Mouse (Mus musculus): Measurements from ENCODE around the gene Kdm4c. TPM values are rescaled to one million over a fixed set of nuclear protein-coding genes. Genes with fewer than 3 reads are reported as not detected.
"Not testable (repeated sequence)": the region's sequence is repeated elsewhere in the genome, so short reads cannot be mapped to it uniquely, and the experiment has no call there.

The Kdm4c gene
- polyA plus RNA-seq, 2 experiments from 2014 or later: 26.2 to 28.0 TPM

DNA sequence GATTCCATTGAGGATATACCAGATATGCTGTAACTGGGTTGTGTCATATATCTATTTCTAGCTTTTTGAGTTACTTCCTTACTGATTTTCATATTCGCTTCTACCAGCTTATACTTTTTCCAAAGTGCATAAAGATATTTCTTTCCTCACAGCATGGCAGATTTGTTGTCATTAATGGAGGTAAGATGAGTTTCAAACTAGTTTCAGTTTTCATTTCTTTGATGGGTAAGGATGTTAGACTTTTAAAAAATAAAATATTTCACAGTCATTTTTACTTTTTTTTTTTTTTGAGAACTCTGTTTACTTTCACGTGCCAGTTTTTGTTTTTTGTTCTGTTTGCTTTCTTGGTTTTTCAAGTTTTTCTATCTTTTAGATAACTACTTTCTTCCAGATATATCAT, 70.6 kb downstream of the Kdm4c start:
- ATAC-seq: peak; percentile 80

DNA sequence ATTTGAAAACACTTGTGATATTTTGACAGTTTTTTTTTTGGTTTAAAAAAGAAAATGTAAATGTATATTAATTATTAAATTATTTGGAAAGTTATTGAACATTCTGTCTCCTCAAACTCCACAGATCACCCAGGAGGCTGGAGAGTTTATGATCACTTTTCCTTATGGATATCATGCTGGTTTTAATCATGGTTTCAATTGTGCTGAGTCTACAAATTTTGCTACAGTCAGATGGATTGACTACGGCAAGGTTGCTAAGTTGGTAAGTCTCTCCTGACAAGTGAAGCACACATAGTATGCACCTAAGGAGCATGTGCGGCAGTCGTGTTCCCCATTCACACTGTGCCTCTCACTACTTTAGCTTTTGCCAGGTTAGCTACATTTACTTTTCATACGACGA, 73.1 kb downstream of the Kdm4c start:
- no peak for ATAC-seq

DNA sequence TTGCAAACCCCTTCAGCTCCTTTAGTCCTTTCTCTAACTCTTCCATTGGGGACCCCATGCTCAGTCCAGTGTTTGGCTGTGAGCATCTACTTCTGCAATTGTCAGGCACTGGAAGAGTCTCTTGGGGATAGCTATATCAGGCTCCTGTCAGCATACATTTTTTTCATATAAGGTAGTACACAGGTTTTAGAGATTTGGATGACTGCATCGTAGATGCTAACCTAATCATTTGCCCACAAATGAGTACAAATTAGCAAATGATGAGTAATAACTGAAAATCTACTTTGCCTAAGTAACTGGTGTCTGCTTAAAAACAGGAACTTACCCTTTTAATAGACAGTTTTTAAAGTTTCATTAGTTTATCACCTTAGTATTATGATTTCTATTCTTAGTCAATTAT, 77.0 kb downstream of the Kdm4c start:
- no peak for ATAC-seq

DNA sequence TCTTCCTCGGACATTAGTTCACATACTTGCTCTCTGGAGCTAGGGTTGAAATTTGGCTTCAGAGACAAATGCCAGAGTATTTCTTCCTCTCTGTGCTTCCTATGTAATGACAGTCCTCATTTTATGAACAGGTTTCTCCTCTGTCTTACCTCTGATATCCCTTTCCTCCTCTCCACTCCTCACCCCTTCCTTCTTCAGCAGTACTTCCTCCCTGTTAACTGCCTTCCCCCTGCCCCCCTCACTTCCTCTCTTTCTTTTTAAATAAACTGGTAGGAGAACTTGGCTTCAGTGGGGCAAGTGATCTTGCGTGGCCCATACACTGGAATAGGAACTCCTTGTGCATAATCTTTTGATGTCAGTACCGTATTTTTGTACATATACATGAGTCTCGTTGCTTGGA, 115.2 kb downstream of the Kdm4c start:
- ATAC-seq: no peak

DNA sequence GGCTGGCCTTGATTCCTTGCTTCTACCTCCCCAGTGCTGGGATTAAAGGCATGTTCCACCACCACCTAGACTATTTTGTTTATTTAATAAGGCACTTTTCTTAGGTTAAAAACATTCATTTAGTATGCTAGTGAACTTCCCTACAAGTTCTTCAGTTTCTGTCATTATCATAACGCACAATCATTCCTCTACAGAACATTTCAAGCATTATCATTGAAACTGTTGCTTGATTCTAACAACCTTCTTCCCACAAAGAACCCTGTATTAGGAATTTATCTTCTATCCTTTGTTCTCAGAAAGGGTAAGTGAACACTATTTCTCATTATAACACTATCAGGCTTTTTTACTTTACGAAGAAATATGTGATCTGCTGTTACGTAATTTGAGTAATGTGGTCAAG, 118.0 kb downstream of the Kdm4c start:
- no peak for ATAC-seq

DNA sequence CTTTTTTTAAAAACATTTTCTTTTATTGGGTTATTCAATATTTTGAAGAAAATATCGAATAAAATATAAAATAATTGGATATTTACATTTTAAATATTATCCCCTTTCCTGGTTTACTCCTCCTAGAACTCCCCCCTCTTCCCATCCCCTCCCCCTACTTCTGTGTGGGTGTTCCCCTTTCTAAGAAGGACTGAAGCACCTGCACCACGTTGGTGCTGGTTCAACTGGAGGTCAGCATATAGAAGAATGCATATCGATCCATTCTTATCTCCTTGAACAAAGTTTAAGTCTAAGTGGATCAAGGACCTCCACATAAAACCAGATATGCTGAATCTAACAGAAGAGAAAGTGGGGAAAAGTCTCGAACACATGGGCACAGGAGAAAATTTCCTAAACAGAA, 144.3 kb downstream of the Kdm4c start:
- ATAC-seq: no peak

DNA sequence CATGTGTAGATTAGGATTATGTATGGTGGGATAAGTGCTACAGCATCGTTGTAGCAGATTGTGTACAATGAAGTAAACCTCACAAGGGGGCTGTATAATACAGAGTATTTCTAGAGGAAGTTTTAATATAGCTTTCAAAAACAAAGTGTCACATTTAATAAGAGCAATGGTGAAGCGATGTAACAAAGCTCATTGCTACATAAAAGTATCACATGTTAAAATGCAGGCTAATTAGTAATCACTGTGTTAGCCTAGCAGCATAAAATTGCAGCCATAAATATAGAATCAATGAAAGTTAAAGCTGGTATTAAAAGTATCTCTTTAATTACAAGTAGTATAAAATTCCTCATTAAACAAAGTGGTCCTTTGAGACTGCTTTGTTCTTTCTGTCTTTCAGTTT, 150.9 kb downstream of the Kdm4c start:
- ATAC-seq: no peak

DNA sequence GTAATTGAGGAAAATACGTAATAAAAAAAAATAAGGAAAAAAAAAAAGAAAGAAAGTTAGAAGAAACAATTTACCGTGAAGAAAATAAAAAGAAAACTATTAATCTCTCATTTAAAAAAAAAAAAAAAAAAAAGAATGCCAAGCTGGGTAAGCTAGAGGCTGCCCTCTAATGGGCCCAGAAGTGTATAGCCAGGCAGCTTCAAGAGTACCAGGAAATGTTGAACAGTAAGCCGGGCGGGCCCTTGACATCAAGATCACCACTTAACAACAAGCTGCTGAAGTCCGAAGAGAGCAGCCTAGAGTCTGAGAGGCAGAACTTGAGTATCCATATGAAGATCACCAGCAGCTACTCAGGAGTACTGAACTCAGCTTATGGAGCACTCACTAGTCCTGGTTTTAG, 154.3 kb downstream of the Kdm4c start:
- ATAC-seq: no peak

DNA sequence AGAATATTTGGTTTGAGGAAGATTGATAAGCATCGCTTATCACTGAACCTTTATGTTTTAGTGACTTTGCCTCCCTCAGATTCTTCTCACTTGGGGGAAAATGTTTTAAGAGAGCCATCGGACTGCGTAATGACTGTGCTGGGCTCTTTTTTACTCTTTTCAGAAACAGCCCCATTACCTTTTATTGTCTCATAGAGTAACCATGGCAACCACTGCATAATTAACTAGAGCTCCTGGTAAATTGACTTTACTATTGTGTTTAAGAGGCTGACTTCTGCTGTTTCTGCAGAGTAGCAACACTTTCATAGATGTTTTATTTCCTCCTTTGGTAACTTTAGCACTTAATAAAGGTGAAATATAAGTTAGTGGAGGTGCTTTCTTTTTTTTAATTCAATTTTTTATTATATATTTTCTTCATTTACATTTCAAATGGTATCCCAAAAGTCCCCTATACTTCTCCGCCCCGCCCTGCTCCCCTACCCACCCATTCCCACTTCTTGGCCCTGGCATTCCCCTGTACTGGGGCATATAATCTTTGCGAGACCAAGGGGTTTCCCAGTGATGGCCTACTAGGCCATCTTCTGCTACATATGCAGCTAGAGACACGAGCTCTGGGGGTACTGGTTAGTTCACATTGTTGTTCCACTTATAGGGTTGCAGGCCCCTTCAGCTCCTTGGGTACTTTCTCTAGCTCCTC, 159.5 kb downstream of the Kdm4c start:
- ATAC-seq: not testable (repeated sequence)

DNA sequence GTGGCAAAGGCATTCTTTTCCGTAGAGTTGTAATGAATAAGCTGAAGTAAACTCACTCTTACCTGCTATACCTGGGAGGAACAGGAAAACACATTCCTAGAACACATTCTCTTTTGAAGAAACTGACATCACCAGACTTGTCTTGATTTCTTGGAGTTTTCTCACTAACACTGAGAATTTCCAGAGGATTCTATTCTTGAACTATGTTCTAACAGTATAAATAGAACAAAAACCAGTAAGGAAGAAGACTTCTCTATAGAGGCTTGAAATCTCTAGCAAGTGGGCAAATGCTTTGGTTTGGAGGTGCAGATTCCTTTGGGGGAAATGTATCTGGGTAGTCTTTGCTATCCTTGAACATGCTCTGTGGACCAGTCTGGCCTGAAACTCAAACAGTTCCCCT, 166.4 kb downstream of the Kdm4c start:
- no peak for ATAC-seq

DNA sequence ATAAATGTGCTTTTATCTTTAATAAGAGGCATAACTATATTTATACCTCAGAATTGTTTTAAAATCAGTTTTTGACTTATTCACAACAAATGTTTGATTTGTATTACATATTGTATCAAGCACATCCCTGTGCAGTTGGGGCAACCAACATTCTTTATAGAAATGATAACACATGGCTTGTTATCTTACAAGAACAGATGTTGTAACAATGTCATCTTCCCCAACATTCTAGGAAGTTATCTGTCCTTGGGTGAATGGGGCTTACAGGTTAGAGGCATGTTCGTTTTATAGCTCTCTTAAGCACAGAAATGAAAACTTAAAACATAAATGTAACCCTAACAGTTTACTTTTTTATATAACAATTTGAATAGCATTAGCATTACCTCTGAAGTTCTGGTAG, 177.5 kb downstream of the Kdm4c start:
- no peak for ATAC-seq

Other genes with a start within 250 kb of the Kdm4c start
- under 1 TPM in 1 of 2 experiments, not detected in 1; 0.30 TPM for gene Frmd3, start 229.1 kb upstream of the Kdm4c start, polyA plus RNA-seq (2017; shearing (Covaris generic))